Mouse (Mus musculus) ES-Bruce4 (cell line): ENCODE results near the gene Gm21440. TPM values are rescaled to one million over a fixed set of nuclear protein-coding genes. Genes with fewer than 3 reads are reported as not detected.
"Not testable (repeated sequence)": the region's sequence is repeated elsewhere in the genome, so short reads cannot be mapped to it uniquely, and the experiment has no call there.

Source experiments
- H3K27ac ChIP-seq: 2 replicates; pipeline ENCODE4 v1.5.1; 2012; ENCODE audit warnings: low read length, inconsistent platforms; ENCODE audit not compliant: insufficient read depth
- H3K27me3 ChIP-seq: 2 replicates; pipeline ENCODE4 v1.6.1; 2012; ENCODE audit warnings: mild to moderate bottlenecking, low read length, inconsistent platforms; ENCODE audit not compliant: control insufficient read depth, poor library complexity, insufficient read depth, severe bottlenecking
- H3K36me3 ChIP-seq: 2 replicates; pipeline ENCODE4 v1.6.1; 2012; ENCODE audit warnings: inconsistent platforms, mild to moderate bottlenecking, low read length, moderate library complexity; ENCODE audit not compliant: control insufficient read depth, poor library complexity, insufficient read depth, severe bottlenecking
- H3K4me1 ChIP-seq: one replicate; pipeline ENCODE4 v1.8.1; 2011; ENCODE audit warnings: low read length; ENCODE audit not compliant: control insufficient read depth, insufficient read depth
- H3K4me3 ChIP-seq: 2 replicates; pipeline ENCODE4 v1.5.1; 2011; ENCODE audit warnings: low read depth, mild to moderate bottlenecking, low read length
- H3K9ac ChIP-seq: 2 replicates; pipeline ENCODE4 v1.6.1; 2012; ENCODE audit warnings: low read depth, mild to moderate bottlenecking, inconsistent platforms; ENCODE audit not compliant: poor library complexity, severe bottlenecking
- H3K9me3 ChIP-seq: replicated peaks from 2 replicates; pipeline ENCODE4 v1.6.1; 2012; ENCODE audit warnings: mild to moderate bottlenecking, low read length, inconsistent platforms; ENCODE audit not compliant: control insufficient read depth, poor library complexity, insufficient read depth, severe bottlenecking
- polyA plus RNA-seq: library from polyadenylated mRNA; stranded (reverse); fragments of >200 nt; gene quantifications from 2 replicates; pipeline ENCODE4 v1.2.4, GENCODE M21; 2011; ENCODE audit warnings: low read depth; ENCODE audit not compliant: missing spikeins, insufficient read depth, insufficient read length

The Gm21440 gene
- not detected in 2 replicates for polyA plus RNA-seq

DNA sequence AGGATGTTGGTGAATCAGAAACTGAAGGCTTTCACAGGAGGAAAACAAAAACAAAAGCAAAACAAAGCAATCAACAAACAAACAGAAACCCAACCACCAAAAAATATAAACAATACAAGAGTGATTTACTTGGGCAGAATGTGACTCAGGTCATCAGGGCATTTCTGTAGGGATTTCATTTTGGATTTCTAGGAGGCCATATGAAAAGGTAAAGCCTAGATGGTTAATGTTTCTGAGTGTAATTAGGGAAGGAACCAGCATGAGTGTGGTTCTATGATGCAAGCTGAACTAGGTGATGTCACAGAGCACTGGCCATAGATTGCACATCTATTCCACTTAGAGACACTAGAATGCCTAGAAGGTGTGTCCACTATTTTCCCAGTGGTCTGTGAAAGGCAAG lies at the start of gene Gm21440, which contains the start of gene Gm21454:
Gm21440 (plus strand) TSS at position 301 of the 400 bp plus-strand sequence.
Gm21454 (plus strand) TSS at position 352 of the 400 bp plus-strand sequence.
- H3K9me3 ChIP-seq, H3K9ac ChIP-seq, H3K36me3 ChIP-seq, H3K27me3 ChIP-seq, H3K27ac ChIP-seq, H3K4me3 ChIP-seq, H3K4me1 ChIP-seq: not testable (repeated sequence)

DNA sequence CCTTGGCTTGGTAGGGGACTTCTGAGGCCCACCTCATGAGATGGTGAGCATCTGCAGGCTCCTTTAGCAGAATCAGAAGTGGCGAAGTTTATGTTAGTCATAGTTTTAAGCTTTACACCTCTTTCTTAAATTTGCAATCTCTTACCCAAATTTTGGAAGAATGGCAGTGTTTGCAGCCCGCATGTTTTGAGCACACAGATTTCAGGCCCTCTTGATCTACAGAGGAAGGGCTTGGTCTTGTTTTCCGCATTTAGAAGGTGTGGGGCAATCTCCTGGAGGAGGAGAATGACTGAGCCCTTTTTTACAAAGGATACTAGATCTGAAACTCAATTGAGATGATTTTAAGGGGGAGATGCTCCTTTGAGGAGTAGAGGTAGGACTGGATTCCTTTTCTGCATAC lies 28.4 kb upstream of the Gm21440 start, which contains the start of gene Gm21828:
Gm21828 (minus strand) TSS at position 101 of the 400 bp plus-strand sequence.
- H3K27me3 ChIP-seq, H3K9me3 ChIP-seq, H3K9ac ChIP-seq, H3K4me3 ChIP-seq, H3K4me1 ChIP-seq, H3K36me3 ChIP-seq, H3K27ac ChIP-seq: not testable (repeated sequence)

Other genes with a start within 250 kb of the Gm21440 start
- not detected in 2 replicates for gene Gm20807, start 209.5 kb upstream of the Gm21440 start, polyA plus RNA-seq
- not detected in 2 replicates for gene Gm21891, start 118.9 kb upstream of the Gm21440 start, polyA plus RNA-seq
- gene Gm21425, start 90.4 kb upstream of the Gm21440 start, polyA plus RNA-seq: not detected in 2 replicates
- gene Gm21828, start 28.5 kb upstream of the Gm21440 start, polyA plus RNA-seq: not detected in 2 replicates
- gene Gm21454, start 51 bp downstream of the Gm21440 start, polyA plus RNA-seq: not detected in 2 replicates
- gene Gm21725, start 96.7 kb downstream of the Gm21440 start, polyA plus RNA-seq: not detected in 2 replicates
- gene Gm21866, start 213.2 kb downstream of the Gm21440 start, polyA plus RNA-seq: not detected in 2 replicates
- not detected in 2 replicates for gene Gm20773, start 241.6 kb downstream of the Gm21440 start, polyA plus RNA-seq